Mouse (Mus musculus) forebrain, postnatal 0 days (tissue): Measurements from ENCODE around the gene Gm45337. TPM values are rescaled to one million over a fixed set of nuclear protein-coding genes. Genes with fewer than 3 reads are reported as not detected.
"Not testable (repeated sequence)": the region's sequence is repeated elsewhere in the genome, so short reads cannot be mapped to it uniquely, and the experiment has no call there.

Experiments used
- ATAC-seq: fragments of 200-750 bp; cut with Nextera tagmentation; 2 replicates; pipeline ENCODE4 v1.8.0; 2017; ENCODE audit warnings: mild to moderate bottlenecking, moderate library complexity
- DNase-seq: peaks from one replicate; pipeline ENCODE4 v3.0.0-alpha.2; 2015
- H3K27ac ChIP-seq: fragments of 300-500 bp; sonication (generic); 2 replicates; pipeline ENCODE4 v1.5.1; 2014; ENCODE audit warnings: low read depth, mild to moderate bottlenecking, antibody characterized with exemption, low read length, moderate library complexity, mixed read lengths
- H3K27me3 ChIP-seq: fragments of 300-500 bp; sonication (generic); 2 replicates; pipeline ENCODE4 v1.6.1; 2014; ENCODE audit warnings: mild to moderate bottlenecking, low read length, mixed read lengths; ENCODE audit not compliant: insufficient read depth
- H3K36me3 ChIP-seq: fragments of 300-500 bp; sonication (generic); 2 replicates; pipeline ENCODE4 v1.6.1; 2014; ENCODE audit warnings: mild to moderate bottlenecking, moderate library complexity; ENCODE audit not compliant: insufficient read depth
- H3K4me1 ChIP-seq: fragments of 300-500 bp; sonication (generic); 2 replicates; pipeline ENCODE4 v1.6.1; 2014; ENCODE audit warnings: antibody characterized with exemption; ENCODE audit not compliant: insufficient read depth
- H3K4me2 ChIP-seq: fragments of 300-500 bp; sonication (generic); 2 replicates; pipeline ENCODE4 v1.6.1; 2014; ENCODE audit warnings: low read depth, mild to moderate bottlenecking, moderate library complexity
- H3K4me3 ChIP-seq: fragments of 300-500 bp; sonication (generic); 2 replicates; pipeline ENCODE4 v1.5.1; 2014; ENCODE audit warnings: low read depth, low read length, mixed read lengths
- H3K9ac ChIP-seq: fragments of 300-500 bp; sonication (generic); 2 replicates; pipeline ENCODE4 v1.6.1; 2014; ENCODE audit warnings: mild to moderate bottlenecking
- H3K9me3 ChIP-seq: fragments of 300-500 bp; sonication (generic); 2 replicates; pipeline ENCODE4 v1.6.1; 2016; ENCODE audit warnings: low read length
- CTCF ChIP-seq: sonication (generic); IDR thresholded peaks from 2 replicates; pipeline ENCODE4 v1.5.1; 2016; ENCODE audit warnings: antibody characterized with exemption, control low read depth, low read depth
- WGBS: fragments of 180-500 bp; shearing (Covaris S2); extraction: QIAGEN DNeasy Blood & Tissue Kit; methylation state at CpG from one replicate; pipeline ENCODE4 v1.1.7; 2014; 5-methylcytosine and 5-hydroxymethylcytosine counted together
- polyA plus RNA-seq: library from polyadenylated mRNA; unstranded; fragments of >200 nt; fragmentation: Nextera tagmentation; extraction: Ambion mirVana; gene quantifications from 2 replicates; pipeline ENCODE4 v1.2.1, GENCODE M21; 2015
- total RNA-seq: library from RNA; depleted of rRNA; stranded (reverse); fragments of >200 nt; gene quantifications from 2 replicates; pipeline ENCODE4 v1.2.3, GENCODE M21; 2014

Gene Gm45337
- total and polyA plus RNA-seq, 2 experiments from 2014 or later, result not detected

GRCm38 (mm10) chr7:142140696-142141095 lies 3.7 kb downstream of the Gm45337 start:
- Histone ChIP-seq H3K9me3 (no peaks in the 10 kb centered on the region), H3K27ac (no peak overlapping the region), H3K36me3 (no peaks in the 10 kb centered on the region), H3K27me3 (no peaks in the 10 kb centered on the region), H3K4me1 (no peaks in the 10 kb centered on the region), H3K9ac (no peak overlapping the region), H3K4me3 (no peak overlapping the region), H3K4me2 (no peak overlapping the region)
- WGBS, result 32% methylated on average over 1 of the region's 1 CpGs
- DNase-seq, result no peak
- TF ChIP-seq CTCF, result no peak
- no peak for ATAC-seq

- H3K4me3 ChIP-seq, H3K27ac ChIP-seq, DNase-seq, H3K36me3 ChIP-seq, H3K9me3 ChIP-seq, H3K9ac ChIP-seq, H3K4me2 ChIP-seq, ATAC-seq, H3K4me1 ChIP-seq, H3K27me3 ChIP-seq: not testable (repeated sequence)
- WGBS, result 40% methylated on average over 2 of the region's 2 CpGs
Observed at GRCm38 (mm10) chr7:142135934-142136333, 8.5 kb downstream of the Gm45337 start, which contains the start of gene Gm39115. Gene Gm39115 (minus strand): TSS chr7:142136034.

- ATAC-seq (peak; percentile 50; the same call in 1 of the 2 replicates), DNase-seq (peak; percentile 25)
- TF ChIP-seq CTCF, result peak; percentile 59
- Histone ChIP-seq H3K36me3 (no peaks in the 10 kb centered on the region), H3K27ac (no peak overlapping the region), H3K9ac (no peak overlapping the region), H3K4me3 (no peak overlapping the region), H3K4me2 (no peak overlapping the region), H3K9me3 (no peaks in the 10 kb centered on the region), H3K4me1 (no peaks in the 10 kb centered on the region), H3K27me3 (no peaks in the 10 kb centered on the region)
- WGBS, result 67% methylated on average over 4 of the region's 4 CpGs
Observed at GRCm38 (mm10) chr7:142134206-142134995, 10.0 kb downstream of the Gm45337 start.

GRCm38 (mm10) chr7:142128843-142129242 lies 15.6 kb downstream of the Gm45337 start:
- H3K4me2 ChIP-seq, result no peak overlapping the region
- H3K36me3 ChIP-seq, result no peaks in the 10 kb centered on the region
- no peaks in the 10 kb centered on the region for H3K4me1 ChIP-seq
- no peaks in the 10 kb centered on the region for H3K9me3 ChIP-seq
- DNase-seq, result no peak
- H3K9ac ChIP-seq, result no peak overlapping the region
- H3K4me3 ChIP-seq, result no peak overlapping the region
- WGBS, result 66% methylated on average over 4 of the region's 4 CpGs
- no peaks in the 10 kb centered on the region for H3K27me3 ChIP-seq
- TF ChIP-seq CTCF, result peak; percentile 23; the same call in 1 of the 2 replicates
- ATAC-seq, result no peak
- H3K27ac ChIP-seq, result no peak overlapping the region

- WGBS, result 87% methylated on average over 1 of the region's 1 CpGs
- H3K27me3 ChIP-seq, H3K9ac ChIP-seq, H3K9me3 ChIP-seq, H3K36me3 ChIP-seq, H3K4me2 ChIP-seq, H3K4me3 ChIP-seq, DNase-seq, ATAC-seq, H3K27ac ChIP-seq, H3K4me1 ChIP-seq: not testable (repeated sequence)
Observed at GRCm38 (mm10) chr7:142120629-142121028, 23.8 kb downstream of the Gm45337 start, which contains the start of gene Gm45618. Gene Gm45618 (minus strand): TSS chr7:142120729.

- Histone ChIP-seq H3K36me3 (no peaks in the 10 kb centered on the region), H3K9me3 (no peaks in the 10 kb centered on the region), H3K4me2 (no peak overlapping the region), H3K9ac (no peak overlapping the region), H3K27me3 (no peaks in the 10 kb centered on the region), H3K4me1 (no peaks in the 10 kb centered on the region), H3K27ac (no peak overlapping the region), H3K4me3 (no peak overlapping the region)
- peak; percentile 53 for TF ChIP-seq CTCF
- WGBS, result 14% methylated on average over 5 of the region's 5 CpGs
- DNase-seq, result peak; percentile 5
- no peak for ATAC-seq
Observed at GRCm38 (mm10) chr7:142119632-142120031, 24.8 kb downstream of the Gm45337 start.

GRCm38 (mm10) chr7:142104747-142105146 lies 39.7 kb downstream of the Gm45337 start:
- 65% methylated on average over 5 of the region's 5 CpGs for WGBS
- Histone ChIP-seq H3K9ac (no peak overlapping the region), H3K27me3 (no peaks in the 10 kb centered on the region), H3K36me3 (no peaks in the 10 kb centered on the region), H3K4me1 (no peaks in the 10 kb centered on the region), H3K9me3 (no peaks in the 10 kb centered on the region), H3K27ac (no peak overlapping the region), H3K4me3 (no peak overlapping the region), H3K4me2 (no peak overlapping the region)
- ATAC-seq (no peak), DNase-seq (no peak)
- no peak for TF ChIP-seq CTCF
